Mouse (Mus musculus) neural tube, embryonic 12.5 days (tissue): ENCODE results near the gene Gsdma2. TPM values are rescaled to one million over a fixed set of nuclear protein-coding genes. Genes with fewer than 3 reads are reported as not detected.
"Not testable (repeated sequence)": the region's sequence is repeated elsewhere in the genome, so short reads cannot be mapped to it uniquely, and the experiment has no call there.

Experiments
- ATAC-seq: fragments of 200-750 bp; cut with Nextera tagmentation; 2 replicates; pipeline ENCODE4 v1.8.0; 2017; ENCODE audit warnings: low read depth, mild to moderate bottlenecking, moderate TSS enrichment, moderate library complexity; ENCODE audit not compliant: low FRiP score
- H3K27ac ChIP-seq: fragments of 300-500 bp; sonication (generic); 2 replicates; pipeline ENCODE4 v1.5.1; 2016
- H3K27me3 ChIP-seq: fragments of 300-500 bp; sonication (generic); replicated peaks from 2 replicates; pipeline ENCODE4 v1.6.1; 2016; ENCODE audit warnings: mild to moderate bottlenecking
- H3K36me3 ChIP-seq: fragments of 300-500 bp; sonication (generic); 2 replicates; pipeline ENCODE4 v1.6.1; 2016; ENCODE audit warnings: mild to moderate bottlenecking
- H3K4me1 ChIP-seq: fragments of 300-500 bp; sonication (generic); 2 replicates; pipeline ENCODE4 v1.6.1; 2016
- H3K4me2 ChIP-seq: fragments of 300-500 bp; sonication (generic); replicated peaks from 2 replicates; pipeline ENCODE4 v1.6.1; 2016; ENCODE audit warnings: mild to moderate bottlenecking
- H3K4me3 ChIP-seq: fragments of 300-500 bp; sonication (generic); 2 replicates; pipeline ENCODE4 v1.5.1; 2016
- H3K9ac ChIP-seq: fragments of 300-500 bp; sonication (generic); 2 replicates; pipeline ENCODE4 v1.6.1; 2016; ENCODE audit warnings: mild to moderate bottlenecking
- H3K9me3 ChIP-seq: fragments of 300-500 bp; sonication (generic); 2 replicates; pipeline ENCODE4 v1.6.1; 2016; ENCODE audit warnings: mild to moderate bottlenecking
- WGBS: fragments of 180-500 bp; shearing (Covaris S2); methylation state at CpG from one replicate; pipeline ENCODE4 v1.1.7; 2016; 5-methylcytosine and 5-hydroxymethylcytosine counted together
- polyA plus RNA-seq: library from polyadenylated mRNA; unstranded; fragments of >200 nt; fragmentation: Nextera tagmentation; extraction: Ambion mirVana; gene quantifications from 2 replicates; pipeline ENCODE4 v1.2.1, GENCODE M21; 2016

The Gsdma2 gene
- polyA plus RNA-seq, 1 experiment from 2014 or later = not detected

DNA sequence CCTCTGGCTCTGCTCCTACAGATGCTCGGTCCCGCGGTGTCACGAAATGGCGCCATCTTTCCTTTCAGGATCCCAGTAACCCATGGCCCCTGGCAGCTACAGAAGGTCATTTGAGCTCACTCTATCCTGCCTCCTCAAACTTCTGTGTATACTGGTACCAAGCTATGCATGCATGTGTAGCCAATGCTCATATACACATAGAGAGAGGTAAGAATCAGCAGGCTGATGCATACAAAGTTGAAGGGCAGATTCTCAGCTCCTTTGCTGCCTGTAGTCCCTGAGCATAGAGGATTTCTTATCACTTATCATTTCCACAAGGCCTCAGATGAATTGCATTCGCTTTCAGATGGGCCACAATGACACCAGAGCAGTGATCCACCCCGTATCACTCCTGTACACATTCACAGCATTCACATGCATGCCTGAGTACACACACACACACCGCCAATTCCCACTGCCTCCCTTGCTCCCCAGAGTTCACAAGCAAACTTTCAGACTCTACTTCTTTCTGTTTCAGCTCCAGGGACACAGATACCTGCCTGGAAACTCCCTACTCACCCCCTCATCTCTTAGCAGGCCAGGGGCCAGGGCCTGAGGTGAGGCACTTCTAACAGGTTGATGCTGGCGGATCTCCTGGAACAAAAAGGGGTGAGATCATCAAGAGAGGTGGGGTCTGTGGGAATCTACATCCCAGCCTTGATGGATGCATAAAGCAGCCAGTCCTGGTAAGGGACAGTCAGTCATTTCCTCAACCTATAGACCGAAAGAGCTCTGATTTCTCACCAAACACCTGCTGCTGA lies 20.7 kb upstream of the Gsdma2 start, which contains the start of the genes Gm12355 and Gsdma3:
Gene Gm12355 (minus strand): TSS at position 51 of the 800 bp plus-strand sequence.
Gene Gsdma3 (plus strand): TSS at position 750 of the 800 bp plus-strand sequence.
- Histone ChIP-seq H3K9ac (no peak within 1 kb of the TSS), H3K9me3 (no peaks in the 10 kb centered on the region), H3K27ac (no peak within 1 kb of the TSS), H3K4me3 (no peak within 1 kb of the TSS), H3K4me2 (no peak within 1 kb of the TSS), H3K4me1 (no peaks in the 10 kb centered on the region), H3K27me3 (no peaks in the 10 kb centered on the region), H3K36me3 (no peaks in the 10 kb centered on the region)
- ATAC-seq = no peak
- WGBS = 88% methylated on average over 10 of the region's 10 CpGs

DNA sequence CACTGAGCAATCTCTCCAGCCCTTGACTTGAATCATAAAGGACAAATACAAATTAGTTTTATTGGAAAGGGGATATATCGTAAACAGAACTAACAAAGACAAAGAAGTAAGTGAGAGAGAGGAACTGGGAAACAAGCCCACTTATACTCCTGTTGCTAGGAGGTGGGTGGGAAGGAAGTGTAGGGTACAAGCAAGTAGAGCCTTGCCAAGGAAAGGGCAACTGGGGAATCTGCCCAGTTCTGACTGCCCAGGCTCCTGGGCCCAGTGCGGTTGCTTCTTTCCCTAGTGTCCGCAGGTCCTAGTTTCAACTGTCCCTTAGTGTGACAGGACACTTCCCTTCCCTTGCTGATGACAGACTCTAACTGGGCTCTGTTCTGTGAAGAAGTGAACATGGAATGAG lies 17.9 kb upstream of the Gsdma2 start:
- WGBS = 91% methylated on average over 3 of the region's 3 CpGs
- H3K27me3 ChIP-seq = no peaks in the 10 kb centered on the region
- no peak overlapping the region for H3K27ac ChIP-seq

DNA sequence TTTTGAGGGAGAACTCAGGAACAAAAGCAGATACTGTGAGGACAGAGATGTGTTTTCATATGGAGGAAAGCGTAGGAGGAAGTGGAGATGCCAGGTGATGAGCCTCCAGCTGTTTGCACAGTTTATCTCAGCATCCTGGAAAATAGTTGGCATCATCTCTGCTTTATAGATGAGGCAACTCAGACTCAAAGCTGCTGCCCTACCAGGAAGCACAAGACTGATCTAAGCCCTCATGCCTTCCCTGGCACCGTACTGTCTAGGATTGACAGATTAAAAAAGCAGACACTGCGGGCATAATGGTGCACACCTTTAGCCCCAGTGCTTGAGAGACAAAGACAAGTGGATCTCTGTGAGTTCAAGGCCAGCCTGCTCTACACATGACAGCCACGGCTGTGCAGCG lies 15.9 kb upstream of the Gsdma2 start:
- no peak for ATAC-seq
- no peaks in the 10 kb centered on the region for H3K27me3 ChIP-seq
- no peak overlapping the region for H3K4me2 ChIP-seq
- 89% methylated on average over 5 of the region's 5 CpGs for whole genome bisulfite sequencing
- no peak overlapping the region for H3K27ac ChIP-seq
- H3K36me3 ChIP-seq = no peaks in the 10 kb centered on the region
- H3K4me1 ChIP-seq = no peaks in the 10 kb centered on the region
- no peak overlapping the region for H3K9ac ChIP-seq
- H3K9me3 ChIP-seq = no peaks in the 10 kb centered on the region
- H3K4me3 ChIP-seq = no peak overlapping the region

More for the DNA sequence above, 17.9 kb upstream of the Gsdma2 start:
- Histone ChIP-seq H3K9ac (no peak overlapping the region), H3K4me3 (no peak overlapping the region), H3K4me1 (no peaks in the 10 kb centered on the region), H3K36me3 (no peaks in the 10 kb centered on the region), H3K9me3 (no peaks in the 10 kb centered on the region), H3K4me2 (no peak overlapping the region)
- no peak for ATAC-seq

DNA sequence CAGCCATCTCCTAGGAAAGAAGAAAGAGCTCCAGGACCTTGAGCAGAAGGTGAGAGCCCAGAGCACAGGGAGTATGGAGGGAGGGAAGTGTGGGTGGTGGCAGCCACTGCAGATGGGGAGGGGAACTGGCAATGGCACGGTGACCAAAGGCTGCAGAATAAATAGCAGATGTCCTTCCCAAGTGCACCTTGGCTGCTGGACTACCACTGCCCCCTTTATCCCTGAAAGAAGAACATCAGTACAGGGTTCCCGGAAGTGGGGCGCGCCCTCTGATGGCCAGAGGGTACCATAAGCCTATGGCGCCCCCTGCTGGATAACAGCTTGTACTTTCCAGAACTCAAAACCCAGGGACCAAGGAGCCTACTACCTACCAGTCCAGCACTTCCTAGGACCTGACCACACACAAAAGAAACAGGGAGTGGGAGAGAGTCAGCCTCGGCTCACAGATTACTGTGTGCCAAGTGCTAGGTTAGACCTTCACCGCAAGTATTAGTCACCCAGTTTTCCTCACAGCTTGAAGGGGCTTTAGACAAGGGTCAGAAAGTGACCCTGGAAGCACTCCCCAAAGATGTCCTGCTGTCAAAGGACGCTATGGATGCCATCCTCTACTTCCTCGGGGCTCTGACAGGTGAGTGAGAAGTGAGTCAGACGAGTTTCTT lies 11.1 kb upstream of the Gsdma2 start:
- not testable (repeated sequence) for H3K9ac ChIP-seq, H3K27ac ChIP-seq, H3K4me1 ChIP-seq, H3K36me3 ChIP-seq, H3K4me2 ChIP-seq, ATAC-seq, H3K4me3 ChIP-seq, H3K9me3 ChIP-seq, H3K27me3 ChIP-seq
- WGBS = 34% methylated on average over 10 of the region's 10 CpGs

DNA sequence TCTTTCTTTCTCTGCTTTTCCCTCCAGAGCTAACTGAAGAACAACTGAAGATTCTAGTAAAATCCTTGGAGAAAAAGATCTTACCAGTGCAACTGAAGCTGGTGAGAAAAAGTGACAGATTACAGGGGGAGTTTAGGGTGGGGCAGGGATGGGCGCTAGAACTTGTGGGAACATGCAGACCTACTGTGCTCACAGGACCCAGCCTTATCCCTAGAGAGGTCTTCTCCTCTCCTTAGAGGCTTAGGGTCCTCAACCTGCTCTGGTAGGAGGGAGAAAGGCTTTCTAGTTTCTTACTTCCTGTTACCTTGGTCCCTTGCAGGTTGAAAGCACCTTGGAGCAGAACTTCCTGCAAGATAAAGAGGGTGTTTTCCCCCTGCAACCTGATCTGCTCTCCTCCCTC lies 9.1 kb upstream of the Gsdma2 start:
- Histone ChIP-seq H3K36me3 (no peaks in the 10 kb centered on the region), H3K27me3 (no peaks in the 10 kb centered on the region), H3K9ac (no peak overlapping the region), H3K4me1 (no peaks in the 10 kb centered on the region), H3K9me3 (no peaks in the 10 kb centered on the region), H3K27ac (no peak overlapping the region), H3K4me3 (no peak overlapping the region), H3K4me2 (no peak overlapping the region)
- WGBS = 76% methylated on average over 1 of the region's 1 CpGs
- no peak for ATAC-seq

DNA sequence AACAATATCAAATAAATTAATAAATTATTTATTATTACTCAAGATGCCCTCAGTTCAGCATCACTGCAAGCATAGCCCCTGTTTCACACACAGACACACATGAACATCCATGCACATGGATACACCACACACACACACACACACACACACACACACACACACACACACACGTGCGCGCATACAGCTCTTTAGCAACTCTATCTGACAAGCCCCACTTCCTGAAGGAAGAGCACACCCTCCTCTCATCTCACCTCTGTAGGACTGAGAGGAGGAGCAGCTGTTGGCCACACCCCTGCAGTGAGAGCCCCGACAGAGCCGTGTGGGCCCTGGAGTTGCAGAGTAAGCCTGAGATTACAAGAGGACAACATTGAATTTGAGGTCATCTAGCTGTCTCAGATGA lies 6.5 kb upstream of the Gsdma2 start:
- H3K36me3 ChIP-seq = no peaks in the 10 kb centered on the region
- no peaks in the 10 kb centered on the region for H3K4me1 ChIP-seq
- no peak overlapping the region for H3K9ac ChIP-seq
- no peak for ATAC-seq
- no peaks in the 10 kb centered on the region for H3K9me3 ChIP-seq
- no peaks in the 10 kb centered on the region for H3K27me3 ChIP-seq
- no peak overlapping the region for H3K4me2 ChIP-seq
- no peak overlapping the region for H3K4me3 ChIP-seq
- WGBS = 67% methylated on average over 5 of the region's 5 CpGs
- no peak overlapping the region for H3K27ac ChIP-seq

DNA sequence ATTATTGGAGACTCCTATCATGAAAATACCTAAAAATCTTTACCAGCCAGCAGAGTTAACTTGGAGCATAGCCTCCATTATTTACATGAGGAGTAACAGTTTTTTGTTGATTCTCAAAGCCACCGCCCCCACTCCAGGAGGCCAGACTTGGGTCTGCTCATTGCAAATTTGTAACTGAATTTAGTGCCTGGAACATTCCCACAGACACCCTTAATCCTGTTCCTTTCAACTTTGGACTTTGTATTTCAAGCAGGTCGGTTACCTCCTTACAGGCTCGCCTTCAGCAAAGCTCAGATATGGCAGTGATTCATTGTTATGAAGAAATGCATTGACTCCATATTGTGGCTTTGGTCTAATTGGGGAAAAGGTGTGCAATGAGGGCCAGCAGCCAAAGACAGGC lies 1.8 kb upstream of the Gsdma2 start:
- no peak overlapping the region for H3K4me2 ChIP-seq
- WGBS = 85% methylated on average over 3 of the region's 3 CpGs
- ATAC-seq = no peak
- no peaks in the 10 kb centered on the region for H3K36me3 ChIP-seq
- H3K9me3 ChIP-seq = no peaks in the 10 kb centered on the region
- no peak overlapping the region for H3K4me3 ChIP-seq
- no peaks in the 10 kb centered on the region for H3K27me3 ChIP-seq
- H3K27ac ChIP-seq = no peak overlapping the region
- H3K9ac ChIP-seq = no peak overlapping the region
- no peaks in the 10 kb centered on the region for H3K4me1 ChIP-seq

DNA sequence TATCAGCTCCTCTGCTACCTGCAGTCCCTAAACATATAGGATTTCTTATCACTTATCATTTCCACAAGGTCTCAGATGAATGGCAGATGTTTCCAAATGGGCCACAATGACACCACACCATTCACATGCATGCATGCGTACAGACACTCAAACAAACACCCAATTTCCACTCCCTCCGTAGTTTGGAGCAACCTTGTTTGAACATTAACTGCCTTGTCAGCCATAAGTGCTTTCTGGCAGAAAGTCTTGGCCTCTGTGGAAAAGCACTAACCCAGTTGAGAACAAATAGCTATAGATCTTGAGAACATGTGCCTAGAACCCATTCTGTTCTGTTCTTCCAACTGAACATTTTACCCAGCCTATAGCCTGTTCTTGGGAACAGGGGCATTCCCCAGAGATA lies 613 bp upstream of the Gsdma2 start:
- WGBS = 79% methylated on average over 2 of the region's 2 CpGs
- Histone ChIP-seq H3K27me3 (no peaks in the 10 kb centered on the region), H3K4me1 (no peaks in the 10 kb centered on the region), H3K4me2 (no peak overlapping the region), H3K27ac (no peak overlapping the region), H3K9ac (no peak overlapping the region), H3K4me3 (no peak overlapping the region), H3K9me3 (no peaks in the 10 kb centered on the region), H3K36me3 (no peaks in the 10 kb centered on the region)
- ATAC-seq = no peak

DNA sequence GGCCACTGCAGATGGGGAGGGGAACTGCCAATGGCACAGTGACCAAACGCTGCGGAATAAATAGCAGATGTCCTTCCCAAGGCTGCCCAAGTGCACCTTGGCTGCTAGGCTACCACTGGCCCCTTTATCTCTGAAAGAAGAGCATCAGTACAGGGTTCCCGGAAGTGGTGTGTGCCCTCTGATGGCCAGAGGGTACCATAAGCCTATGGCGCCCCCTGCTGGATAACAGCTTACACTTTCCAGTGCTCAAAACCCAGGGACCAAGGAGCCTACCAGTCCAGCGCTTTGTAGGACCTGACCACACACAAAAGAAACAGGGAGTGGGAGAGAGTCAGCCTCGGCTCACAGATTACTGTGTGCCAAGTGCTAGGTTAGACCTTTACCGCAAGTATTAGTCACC lies 8.5 kb downstream of the Gsdma2 start:
- not testable (repeated sequence) for H3K27ac ChIP-seq, ATAC-seq, H3K9ac ChIP-seq, H3K4me3 ChIP-seq, H3K9me3 ChIP-seq, H3K4me2 ChIP-seq, H3K4me1 ChIP-seq, H3K36me3 ChIP-seq, H3K27me3 ChIP-seq
- WGBS = 12% methylated on average over 7 of the region's 7 CpGs

DNA sequence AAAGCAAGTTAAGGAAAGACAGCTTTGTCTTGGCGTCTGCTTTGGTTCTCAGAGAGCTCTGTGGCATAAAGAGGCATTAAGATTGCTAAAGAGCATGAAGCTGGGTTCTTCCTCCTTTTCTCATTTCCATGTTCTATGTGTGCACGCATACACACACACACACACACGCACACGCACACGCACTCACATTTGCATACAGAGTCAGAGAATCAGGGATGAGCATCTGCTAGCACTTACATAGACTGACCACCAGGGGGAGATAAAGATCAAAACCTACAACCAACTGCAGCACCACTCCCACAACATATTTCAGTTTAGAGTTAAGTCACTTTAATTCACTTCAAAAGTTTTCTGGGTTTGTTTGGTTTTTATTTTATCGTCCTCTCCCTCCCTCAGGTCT lies 14.0 kb downstream of the Gsdma2 start:
- no peaks in the 10 kb centered on the region for H3K36me3 ChIP-seq
- 8% methylated on average over 6 of the region's 6 CpGs for WGBS
- H3K4me2 ChIP-seq = peak overlapping the region; percentile 36; the same call in 1 of the 2 replicates
- no peaks in the 10 kb centered on the region; the same call in 1 of the 2 replicates for H3K27me3 ChIP-seq
- ATAC-seq = no peak
- no peak overlapping the region for H3K9ac ChIP-seq
- no peak overlapping the region for H3K4me3 ChIP-seq
- no peak overlapping the region; the same call in 1 of the 2 replicates for H3K27ac ChIP-seq
- no peaks in the 10 kb centered on the region for H3K9me3 ChIP-seq
- no peaks in the 10 kb centered on the region for H3K4me1 ChIP-seq

DNA sequence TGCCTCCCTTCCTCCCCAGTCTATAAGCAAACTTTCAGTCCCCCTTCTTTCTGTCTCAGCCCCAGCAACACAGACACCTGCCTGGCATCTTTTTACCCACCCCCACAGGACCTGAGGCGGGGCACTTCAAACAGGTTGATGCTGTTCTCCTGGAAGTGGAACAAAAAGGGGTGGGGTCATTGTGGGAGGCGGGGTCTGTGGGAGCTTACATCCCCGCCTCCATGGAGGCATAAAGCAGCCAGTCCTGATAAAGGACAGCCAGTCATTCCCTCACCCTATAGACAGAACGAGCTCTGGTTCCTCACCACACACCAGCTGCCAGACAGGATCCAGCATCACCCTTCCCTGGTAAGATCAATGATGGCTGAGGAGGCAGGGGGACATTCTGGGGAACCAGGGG lies 17.5 kb downstream of the Gsdma2 start, which contains the start of gene Gsdma:
Gene Gsdma (plus strand): TSS at position 261 of the 400 bp plus-strand sequence.
- Histone ChIP-seq H3K9me3 (no peaks in the 10 kb centered on the region), H3K36me3 (no peaks in the 10 kb centered on the region), H3K4me3 (no peak within 1 kb of the TSS), H3K27ac (no peak within 1 kb of the TSS), H3K9ac (no peak within 1 kb of the TSS), H3K27me3 (peaks cover 8% of the 10 kb centered on the region), H3K4me1 (no peaks in the 10 kb centered on the region), H3K4me2 (no peak within 1 kb of the TSS)
- 27% methylated on average over 4 of the region's 4 CpGs for WGBS
- ATAC-seq = no peak

DNA sequence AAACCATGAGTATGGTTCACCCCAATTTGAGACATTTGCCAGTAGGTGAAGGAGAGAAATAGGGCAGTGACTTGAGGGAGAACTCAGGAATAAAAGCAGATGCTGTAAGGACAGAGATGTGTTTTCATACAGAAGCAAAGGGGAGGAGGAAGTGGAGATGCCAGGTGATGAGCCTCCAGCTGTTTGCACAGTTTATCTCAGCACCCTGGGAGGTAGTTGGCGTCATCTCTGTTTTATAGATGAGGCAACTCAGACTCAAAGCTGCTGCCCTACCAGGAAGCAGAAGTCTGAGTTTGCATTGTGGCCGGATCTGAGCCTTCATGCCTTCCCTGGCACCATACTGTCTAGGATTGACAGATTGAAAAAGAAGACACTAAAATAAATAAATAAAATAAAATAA lies 22.4 kb downstream of the Gsdma2 start:
- no peaks in the 10 kb centered on the region for H3K4me1 ChIP-seq
- H3K27me3 ChIP-seq = peaks cover 8% of the 10 kb centered on the region
- H3K4me2 ChIP-seq = no peak overlapping the region
- H3K9ac ChIP-seq = no peak overlapping the region
- no peak for ATAC-seq
- H3K36me3 ChIP-seq = no peaks in the 10 kb centered on the region
- 66% methylated on average over 2 of the region's 2 CpGs for whole genome bisulfite sequencing
- no peak overlapping the region for H3K4me3 ChIP-seq
- no peak overlapping the region for H3K27ac ChIP-seq
- no peaks in the 10 kb centered on the region for H3K9me3 ChIP-seq
